Mouse (Mus musculus) megakaryocyte, embryonic 14.5 days (primary cell): ENCODE measurements around the gene Fsd1l.

Source experiments
- FLI1 ChIP-seq: IDR thresholded peaks from 2 replicates; pipeline ENCODE4 v1.6.1; 2012; ENCODE audit warnings: low read length, inconsistent platforms, mixed read lengths
- GATA1 ChIP-seq: IDR thresholded peaks from 3 replicates; pipeline ENCODE4 v1.6.1; 2012; ENCODE audit warnings: mixed read lengths, low read length, inconsistent platforms, borderline replicate concordance

- TF ChIP-seq GATA1 = no peak
- no peak for TF ChIP-seq FLI1
These were observed 37.1 kb upstream of the Fsd1l start for GRCm38 (mm10) chr4:53594204-53594603.
